In genomic region chr7:3694076-3694948, GRCm38 (mm10) we compare ENCODE assay signal across 8 mouse cellular contexts. TPM values are rescaled to one million over a fixed set of nuclear protein-coding genes. Genes with fewer than 3 reads are reported as not detected.
DNase-seq lines count a peak whose midpoint lies in the region; ATAC-seq and TF ChIP-seq lines count a peak whose summit lies in the region.

No protein-coding gene starts in this region.

- peak; percentile 45 for ATAC-seq in forebrain, embryonic 14.5 days

- H3K36me3 ChIP-seq in forebrain, embryonic 14.5 days (ENCODE audit: control insufficient read depth, insufficient read depth, low read length) = peaks cover 36% of the 10 kb centered on the region

- peak overlapping the region; percentile 91 for H3K9ac ChIP-seq in forebrain, embryonic 14.5 days (ENCODE audit: low read length)

- peak overlapping the region; percentile 70 for H3K4me2 ChIP-seq in forebrain, embryonic 14.5 days (ENCODE audit: low read length)

- peak overlapping the region; percentile 79 for H3K27ac ChIP-seq in forebrain, embryonic 14.5 days (ENCODE audit: low read depth, low read length)
- H3K27ac ChIP-seq in layer of hippocampus, adult 2 months = peak overlapping the region; percentile 94

- H3K4me1 ChIP-seq in forebrain, embryonic 14.5 days (ENCODE audit: control insufficient read depth, insufficient read depth, low read length) = peaks cover 15% of the 10 kb centered on the region

- peak overlapping the region; percentile 69 for H3K4me3 ChIP-seq in forebrain, embryonic 14.5 days (ENCODE audit: low read depth, low read length)
- H3K4me3 ChIP-seq in layer of hippocampus, adult 2 months = peak overlapping the region; percentile 96

- TF ChIP-seq CTCF in layer of hippocampus, adult 2 months (conservative IDR thresholded peaks at IDR 0.05) = no peak

- whole genome bisulfite sequencing in forebrain, embryonic 14.5 days = 1% methylated on average over 41 of the region's 55 CpGs

- DNase-seq in MN1 (ENCODE audit: low spot score) = peak; percentile 78
- peak; percentile 56 for DNase-seq in c-Kit-positive CD71-positive TER-119-positive erythroid progenitor cells, embryonic 14.5 days (ENCODE audit: low spot score)
- DNase-seq in forebrain, embryonic 14.5 days (ENCODE audit: low spot score) = peak; percentile 87
- peak; percentile 77 for DNase-seq in heart, postnatal 4 days
- DNase-seq in layer of hippocampus, adult 2 months (ENCODE audit: low spot score in 2 of 2) = peak; percentile 41 to 61
- peak; percentile 84 for DNase-seq in lung, postnatal 25 days (ENCODE audit: low spot score)
- DNase-seq in ovary, postnatal 36 days (ENCODE audit: low spot score) = peak; percentile 70
- peak; percentile 64 for DNase-seq in thymus, postnatal 25 days

- H3K27me3 ChIP-seq in forebrain, embryonic 14.5 days (replicated peaks; ENCODE audit: control insufficient read depth, insufficient read depth, low read length) = no peaks in the 10 kb centered on the region

- no peaks in the 10 kb centered on the region for H3K9me3 ChIP-seq in forebrain, embryonic 14.5 days (replicated peaks; ENCODE audit: control insufficient read depth, low read length)

RNA-seq across cellular contexts. Expression of gene Mboat7, which starts 1.0 kb away (rescaled TPM):
- polyA plus RNA-seq in forebrain, embryonic 14.5 days (2014; fragmentation: Nextera tagmentation; extraction: Ambion mirVana) = 35.1 and 49.3 TPM in 2 replicates
- 10 to 100 TPM; 29.7 to 32.3 TPM for total RNA-seq in heart, postnatal 4 days (2021)
- 100 to 1,000 TPM; 160 to 170 TPM for total RNA-seq in layer of hippocampus, adult 2 months (2021)

RNA-seq across cellular contexts. Expression of gene Tsen34, which starts 1.6 kb away (rescaled TPM):
- polyA plus RNA-seq in forebrain, embryonic 14.5 days (2014; fragmentation: Nextera tagmentation; extraction: Ambion mirVana) = 233 TPM in 2 replicates
- total RNA-seq in heart, postnatal 4 days (2021) = 100 to 1,000 TPM; 127 to 133 TPM
- total RNA-seq in layer of hippocampus, adult 2 months (2021) = 10 to 100 TPM; 80.2 to 84.8 TPM

RNA-seq across cellular contexts. Expression of gene Rps9, which starts 9.5 kb away (rescaled TPM):
- polyA plus RNA-seq in forebrain, embryonic 14.5 days (2014; fragmentation: Nextera tagmentation; extraction: Ambion mirVana) = 1,006 and 1,170 TPM in 2 replicates
- 100 to 1,000 TPM; 875 to 920 TPM for total RNA-seq in heart, postnatal 4 days (2021)
- total RNA-seq in layer of hippocampus, adult 2 months (2021) = 100 to 1,000 TPM; 387 to 404 TPM

RNA-seq across cellular contexts. Expression of gene Tmc4, which starts 17.0 kb away (rescaled TPM):
- 1.8 and 2.1 TPM in 2 replicates for polyA plus RNA-seq in forebrain, embryonic 14.5 days (2014; fragmentation: Nextera tagmentation; extraction: Ambion mirVana)
- total RNA-seq in heart, postnatal 4 days (2021) = 1 to 10 TPM; 2.2 to 2.4 TPM
- total RNA-seq in layer of hippocampus, adult 2 months (2021) = 1 to 10 TPM; 4.3 to 9.7 TPM

RNA-seq across cellular contexts. Expression of gene Pirb, which starts 25.9 kb away (rescaled TPM):
- 0.10 and 0.19 TPM in 2 replicates for polyA plus RNA-seq in forebrain, embryonic 14.5 days (2014; fragmentation: Nextera tagmentation; extraction: Ambion mirVana)
- under 1 TPM; 0.43 to 0.64 TPM for total RNA-seq in heart, postnatal 4 days (2021)
- under 1 TPM in 1 of 2 experiments, not detected in 1; 0.36 TPM for total RNA-seq in layer of hippocampus, adult 2 months (2021)

Comparison
In these comparisons a context has a peak if more than half of its experiments do, and no peak if none do; other contexts are left out.
1. Peak in every context shown above with its lines: DNase-seq, ATAC-seq, H3K4me3 ChIP-seq and H3K27ac ChIP-seq.
2. RNA of gene Mboat7, which starts 1.0 kb away (total RNA-seq): 160 to 170 TPM in layer of hippocampus, adult 2 months; 29.7 to 32.3 TPM in heart, postnatal 4 days; every median in the first group is over 4 times any median in the second.